Mouse (Mus musculus): ENCODE results near the gene Herc1.

Herc1 gene

DNA sequence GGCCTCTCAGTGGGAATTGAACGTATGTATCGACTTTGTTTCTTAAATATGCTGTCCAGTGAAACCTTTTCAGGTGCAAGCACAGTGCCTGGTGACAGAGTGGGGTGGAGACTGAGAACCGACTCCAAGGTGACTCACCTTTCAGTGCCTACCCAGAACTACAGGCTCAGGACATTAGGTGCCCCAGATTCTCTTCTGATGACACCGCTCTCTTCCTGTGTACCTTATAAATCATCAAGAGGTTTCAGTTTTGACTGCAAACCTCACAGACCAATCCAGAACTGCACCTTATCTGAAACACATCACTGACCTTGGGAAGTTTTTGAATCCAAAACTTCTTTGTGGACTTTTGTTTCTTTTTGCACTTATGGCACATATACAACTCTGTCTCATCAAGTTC, 170.0 kb downstream of the Herc1 start:
- no peak for DNase-seq (ENCODE audit: low read depth)

DNA sequence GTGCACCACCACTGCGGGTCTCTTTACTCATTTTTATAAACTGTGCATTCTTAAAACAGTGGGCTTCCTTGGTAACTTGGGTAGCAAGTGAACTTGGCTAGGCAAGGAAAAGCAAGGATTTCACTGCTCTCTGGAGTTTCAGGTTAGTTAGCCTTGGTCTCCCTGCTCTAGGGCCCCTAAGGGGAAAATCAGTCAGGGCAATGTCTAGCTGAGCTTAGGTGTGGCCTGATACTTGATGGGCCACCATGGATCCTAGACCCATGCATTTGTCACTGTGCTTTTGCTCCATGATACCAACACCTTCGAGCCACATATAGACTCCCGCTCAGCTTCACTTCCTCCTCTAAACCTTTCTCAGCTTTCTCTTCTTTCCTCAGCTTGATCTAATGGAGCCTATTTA, 171.3 kb downstream of the Herc1 start:
- no peak for DNase-seq (ENCODE audit: low read depth)

- DNase-seq (ENCODE audit: low read depth): no peak
Measured at GRCm38 (mm10) chr9:66542785-66543184, 192.5 kb downstream of the Herc1 start.

Measured in c-Kit-positive CD71-negative TER-119-negative erythroid progenitor cells, embryonic 14.5 days (primary cell).